Mouse (Mus musculus) adrenal gland (tissue): ENCODE measurements at regions not wholly inside any gene's neighbourhood (a gene's known extent, or its start where the extent isn't known, plus 50 kb on each side); places are given as distances from the start of the nearest gene placed in this dataset.

Experiments used
- intact Hi-C: fragments of 180-260 bp; cut with DNase I; formaldehyde crosslinking; loops from one replicate; pipeline ENCODE4 v1.15.1; 2025

DNA sequence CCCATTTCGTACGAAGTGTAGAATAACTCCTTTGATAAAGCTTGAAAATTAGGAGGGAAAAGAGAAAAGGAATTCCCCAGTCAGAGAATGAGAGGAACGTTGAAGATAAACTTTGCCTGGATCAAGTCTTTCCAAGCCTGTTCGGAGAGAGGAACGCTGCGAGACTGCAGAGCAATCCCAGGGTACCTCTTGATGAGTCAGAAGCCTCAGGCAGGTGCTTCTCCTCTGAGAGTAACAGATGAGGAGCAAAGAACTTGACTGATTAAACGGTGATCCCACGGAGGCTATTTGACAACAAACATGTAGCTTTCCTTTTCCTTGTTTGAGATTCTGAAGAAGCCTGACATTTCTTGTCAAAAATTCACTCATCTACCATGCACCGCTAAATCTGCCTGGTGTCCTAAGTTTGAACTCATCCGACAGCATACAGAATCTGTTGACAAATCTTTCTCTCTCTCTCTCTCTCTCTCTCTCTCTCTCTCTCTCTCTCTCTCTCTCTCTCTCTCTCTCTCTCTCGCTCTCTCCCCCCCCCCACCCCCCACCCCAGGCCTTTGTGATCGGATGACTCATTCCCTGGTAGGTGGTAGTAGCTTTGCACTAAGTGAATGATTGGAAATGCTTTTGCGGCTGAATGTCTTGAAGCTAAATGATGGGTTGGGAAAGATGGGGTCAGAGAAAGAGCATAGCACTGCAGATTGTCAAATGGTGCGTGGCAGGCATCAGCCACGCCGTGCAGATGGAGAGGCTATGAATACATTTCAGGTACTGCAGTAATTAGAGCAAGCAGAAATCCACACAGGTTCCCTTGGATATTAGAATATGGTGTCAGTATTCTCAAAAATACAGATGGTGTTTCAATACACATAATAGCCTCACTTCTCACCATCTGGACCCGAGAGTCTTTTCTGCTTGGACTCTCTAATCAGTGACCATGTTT lies 496.1 kb upstream of the Atp2b1 start:
- intact Hi-C loops: no loop called here

DNA sequence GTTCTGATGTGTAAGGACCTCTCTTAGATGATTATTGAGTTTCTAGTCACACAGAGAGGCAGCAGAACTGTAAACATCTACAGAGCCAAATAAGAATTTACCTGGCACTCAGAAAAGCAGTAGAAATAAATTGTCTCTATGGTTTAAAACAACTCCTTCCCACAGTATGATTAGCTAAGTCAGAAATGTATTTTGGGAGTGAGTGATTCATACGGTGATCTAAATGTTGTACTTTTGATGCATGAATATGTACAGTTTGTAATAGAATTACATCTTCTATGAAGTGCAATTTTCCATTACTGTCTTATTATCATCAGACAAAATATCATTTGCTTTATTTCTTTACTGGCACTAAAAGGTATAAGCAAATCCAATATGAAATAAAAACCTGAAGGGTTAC lies 489.8 kb upstream of the Atp2b1 start:
- intact Hi-C loops: no loop called here

DNA sequence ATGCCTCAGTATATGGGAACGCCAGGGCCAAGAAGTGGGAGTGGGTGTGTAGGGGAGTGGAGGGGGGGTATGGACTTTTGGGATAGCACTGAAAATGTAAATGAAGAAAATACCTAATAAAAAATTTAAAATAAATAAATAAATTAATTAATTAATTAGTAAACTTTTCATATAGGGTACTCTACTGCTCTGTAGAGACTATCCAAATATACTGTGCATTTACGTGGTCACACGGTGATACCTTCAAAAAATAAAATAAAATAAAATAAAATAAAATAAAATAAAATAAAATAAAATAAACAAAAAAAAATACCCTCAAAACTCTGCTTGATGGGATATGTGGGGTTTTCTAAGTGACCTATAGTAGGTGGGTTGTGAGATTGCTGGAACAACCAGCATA lies 479.2 kb upstream of the Atp2b1 start:
- intact Hi-C loops: no loop called here

DNA sequence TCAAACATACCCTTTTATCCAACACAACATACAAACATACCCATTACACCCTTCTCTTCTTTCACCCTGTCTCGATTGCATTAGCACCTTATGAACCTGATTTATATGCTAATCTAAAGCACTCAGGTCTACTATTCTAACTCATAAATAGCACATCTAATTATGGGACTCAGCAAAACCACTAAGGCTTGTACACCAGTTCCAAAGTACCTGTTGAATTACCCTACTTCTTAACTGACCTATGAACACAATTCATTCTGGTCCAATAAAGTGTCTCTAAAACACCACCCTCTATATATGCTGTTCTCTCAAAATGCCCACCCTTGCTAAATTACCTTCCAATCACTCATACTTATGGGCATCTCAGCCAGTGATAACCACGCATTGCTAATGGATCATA lies 452.7 kb upstream of the Atp2b1 start:
- intact Hi-C loops: no loop called here

DNA sequence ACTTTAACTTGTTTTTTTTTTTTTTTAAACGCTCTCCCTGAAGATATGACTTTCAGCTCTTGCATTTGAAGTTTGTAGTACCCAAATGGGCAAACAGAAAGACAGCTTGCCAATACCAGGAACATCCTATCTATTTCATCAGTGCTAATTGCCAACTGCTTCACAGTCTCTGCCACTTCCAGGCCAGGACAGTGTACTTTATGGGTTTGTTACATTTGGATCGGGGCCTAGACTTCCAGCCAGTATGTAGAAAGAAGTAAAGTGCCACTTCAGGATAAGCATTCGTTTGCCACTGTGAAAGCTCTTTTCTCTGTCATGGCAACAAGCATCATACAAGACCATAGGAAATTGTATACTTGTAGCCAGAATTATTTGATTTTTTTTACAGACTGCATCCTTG lies 439.6 kb upstream of the Atp2b1 start:
- intact Hi-C loops: no loop called here

DNA sequence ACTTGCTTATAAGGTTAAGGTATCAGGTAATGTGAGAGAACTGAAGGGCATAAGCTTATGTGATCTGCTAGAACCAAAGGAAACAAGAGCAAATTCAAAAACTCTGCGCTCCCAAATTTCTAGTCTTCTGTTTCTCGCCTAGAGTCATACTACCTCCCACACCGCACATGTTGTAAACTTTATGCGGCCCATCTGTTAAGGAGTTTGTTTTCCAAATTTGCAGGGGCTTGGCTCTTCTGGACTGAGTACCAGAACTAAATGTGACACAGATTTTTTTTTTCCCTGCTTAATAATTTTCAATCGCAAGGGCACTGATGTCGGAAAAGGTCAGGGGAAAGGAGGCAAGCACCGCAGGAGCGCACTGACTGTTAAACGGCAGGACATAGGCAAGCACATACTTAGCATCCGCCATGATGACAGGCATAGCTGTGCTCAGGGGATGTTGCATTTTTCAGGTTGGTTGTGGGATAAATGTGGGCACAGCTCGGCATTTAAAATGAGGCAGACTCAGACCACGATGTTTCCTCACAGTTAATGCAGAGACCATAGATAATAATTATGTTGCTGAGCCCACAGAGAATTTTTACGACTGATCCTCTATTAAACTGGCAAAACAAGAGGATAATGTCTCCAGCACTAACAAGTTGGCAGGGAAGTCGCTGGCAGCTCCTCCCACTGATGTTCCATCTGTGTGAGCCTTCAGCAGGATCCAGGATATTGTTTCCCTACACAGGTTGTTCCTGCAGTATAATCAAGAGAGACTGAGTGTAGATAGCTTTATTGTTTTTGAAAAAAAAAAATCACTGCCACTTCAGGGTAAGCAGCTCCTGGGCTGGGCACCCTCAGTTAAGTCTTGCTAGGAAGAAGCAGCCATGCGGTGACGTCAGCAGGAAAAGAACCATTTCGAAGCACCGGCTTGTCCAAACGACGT lies 428.2 kb upstream of the Atp2b1 start:
- intact Hi-C loops: no loop called here

DNA sequence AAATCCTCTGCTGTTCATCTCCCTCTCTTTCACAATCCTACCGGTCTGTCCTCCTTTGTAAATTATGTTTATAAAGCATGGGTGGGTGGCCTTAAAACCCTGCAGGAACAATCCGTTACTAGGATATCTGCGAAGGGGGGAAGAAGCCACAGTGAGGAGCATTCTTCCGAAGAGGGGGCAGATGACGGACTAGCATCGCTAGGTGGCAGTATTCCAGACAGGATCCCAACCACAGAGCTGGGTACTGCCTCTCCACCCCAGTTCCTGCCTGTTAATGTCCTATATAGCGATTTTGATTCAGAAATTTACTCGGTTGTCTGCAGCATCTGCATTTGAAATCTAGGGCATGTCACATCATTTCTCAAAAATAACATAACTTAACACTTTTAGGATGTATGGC lies 419.9 kb upstream of the Atp2b1 start:
- intact Hi-C loops: loop anchor here (2.0 to 10.0 kb wide), 4 partner anchors 130 to 590 kb away; partner anchors contain the start of gene Atp2b1

DNA sequence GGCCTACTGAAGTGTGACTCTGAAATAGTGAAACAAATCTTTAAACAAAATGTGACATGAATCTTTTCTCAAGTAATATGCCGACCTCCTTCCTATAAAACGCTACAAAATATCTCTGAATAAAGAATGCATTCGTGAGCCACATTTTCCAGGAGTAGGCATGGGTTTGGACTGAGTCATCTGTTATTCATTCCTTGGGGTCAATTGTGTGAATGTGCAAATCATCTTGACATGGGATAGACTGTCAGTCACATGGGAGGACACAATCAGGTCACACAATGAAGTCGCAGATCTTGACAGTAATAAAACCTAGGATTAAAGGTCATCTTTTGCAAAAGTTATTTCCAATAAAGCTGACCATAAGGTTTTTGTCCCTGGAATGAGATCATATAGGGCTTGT lies 418.0 kb upstream of the Atp2b1 start:
- intact Hi-C loops: loop anchor here (10.0 kb wide), 3 partner anchors 129 to 499 kb away; partner anchors contain the start of gene Atp2b1

DNA sequence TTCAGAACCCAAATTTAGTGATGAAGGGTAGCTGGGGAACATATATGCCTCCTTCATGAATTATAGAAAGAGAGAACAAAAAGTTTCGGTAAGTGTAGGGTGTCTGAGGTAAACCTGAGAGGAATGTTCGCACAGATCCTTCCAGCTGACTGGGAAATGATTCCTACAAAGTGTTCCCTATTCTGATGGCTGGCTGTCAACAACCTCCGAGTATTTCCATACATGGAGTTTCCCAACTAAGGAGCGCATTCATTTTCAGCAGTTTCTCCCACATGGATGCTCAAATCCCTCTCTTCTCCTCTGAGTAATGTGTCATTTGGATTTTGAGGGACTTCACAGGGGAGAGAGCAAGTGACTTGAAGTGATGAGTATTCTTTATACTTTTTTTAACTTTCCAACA lies 413.9 kb upstream of the Atp2b1 start:
- intact Hi-C loops: no loop called here

DNA sequence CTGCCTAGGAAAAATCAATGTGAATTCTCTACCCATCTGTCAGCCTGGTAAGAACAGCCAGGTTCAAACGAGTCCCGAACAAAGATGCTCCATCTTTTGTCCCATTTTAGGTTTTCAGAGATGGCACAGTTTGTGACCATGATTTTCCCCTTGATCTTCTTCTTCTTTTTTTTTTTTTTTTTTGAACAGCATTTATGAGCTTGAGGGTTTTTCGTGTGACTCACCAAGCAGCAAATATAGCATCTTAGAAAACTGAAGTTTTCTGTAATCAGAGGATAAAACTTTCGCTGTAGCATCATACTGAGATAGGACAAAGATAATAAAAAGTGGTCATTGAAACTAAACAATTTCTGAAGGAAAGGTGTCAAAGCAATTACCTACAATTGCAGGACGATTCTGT lies 412.6 kb upstream of the Atp2b1 start:
- intact Hi-C loops: no loop called here

DNA sequence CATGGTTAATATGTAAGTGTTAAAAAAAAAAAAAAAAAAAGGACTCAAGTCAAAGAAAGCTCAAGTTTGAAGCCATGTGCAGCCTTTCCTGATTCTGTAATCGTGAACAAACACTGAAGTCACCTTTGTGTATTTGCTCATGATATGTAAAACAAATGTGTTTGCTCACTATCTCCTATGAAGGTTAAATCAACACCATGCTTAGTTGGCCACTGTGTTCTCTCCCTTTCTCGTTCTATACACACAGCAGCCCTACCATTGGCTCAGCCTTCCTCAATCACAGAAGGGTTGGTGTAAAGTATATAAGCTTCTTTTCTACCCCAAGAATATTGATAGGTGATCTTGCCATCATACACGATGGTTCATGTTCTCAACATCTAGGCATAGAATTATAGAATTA lies 409.7 kb upstream of the Atp2b1 start:
- intact Hi-C loops: no loop called here

DNA sequence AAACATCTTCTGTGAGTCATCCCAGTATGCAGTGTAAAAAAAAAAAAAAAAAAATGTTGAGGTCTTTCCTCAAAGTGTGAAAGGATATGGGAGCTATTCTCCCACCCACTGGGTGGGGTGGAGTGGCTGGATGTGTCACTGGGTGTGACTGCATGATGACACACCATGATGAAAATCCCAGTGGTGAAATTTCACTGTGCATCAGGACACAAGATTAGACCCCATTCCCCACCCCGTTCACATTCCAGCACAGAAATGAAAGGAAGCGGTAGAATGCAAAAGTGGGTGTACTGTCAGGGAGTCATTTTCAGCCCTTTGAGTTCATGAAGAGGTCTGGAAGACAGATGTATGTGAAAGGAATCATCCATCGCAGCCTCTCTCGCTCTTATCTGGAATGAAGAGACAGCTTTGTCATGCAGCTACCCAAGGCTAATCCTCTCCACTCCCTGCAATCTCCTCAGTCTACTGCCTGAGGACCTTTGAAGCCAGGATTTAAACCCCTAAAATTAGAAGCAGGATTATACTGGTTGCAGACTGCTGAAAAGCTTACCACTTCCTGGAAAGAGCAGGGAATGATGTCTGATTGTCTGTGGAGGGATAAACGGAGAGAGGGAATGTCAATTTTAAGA lies 405.6 kb upstream of the Atp2b1 start:
- intact Hi-C loops: no loop called here

DNA sequence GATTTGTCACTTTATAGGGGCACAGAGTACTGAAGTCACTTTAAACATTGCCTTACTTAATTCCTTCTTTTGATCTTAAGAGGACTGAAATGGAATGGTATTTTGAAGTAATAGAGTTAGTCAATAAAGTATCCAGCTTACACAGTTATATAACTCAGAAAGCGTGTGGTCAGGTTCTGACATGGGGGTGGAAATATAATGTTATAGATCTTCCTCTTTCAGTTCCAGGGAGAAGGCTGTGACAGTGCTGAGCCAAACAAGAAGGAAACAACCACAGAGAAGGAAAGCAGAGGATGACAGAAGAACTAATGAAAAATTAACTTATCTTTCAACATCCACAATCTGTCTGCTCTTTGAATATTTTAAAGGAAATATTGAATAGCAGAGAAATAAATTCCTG lies 399.4 kb upstream of the Atp2b1 start:
- intact Hi-C loops: no loop called here

DNA sequence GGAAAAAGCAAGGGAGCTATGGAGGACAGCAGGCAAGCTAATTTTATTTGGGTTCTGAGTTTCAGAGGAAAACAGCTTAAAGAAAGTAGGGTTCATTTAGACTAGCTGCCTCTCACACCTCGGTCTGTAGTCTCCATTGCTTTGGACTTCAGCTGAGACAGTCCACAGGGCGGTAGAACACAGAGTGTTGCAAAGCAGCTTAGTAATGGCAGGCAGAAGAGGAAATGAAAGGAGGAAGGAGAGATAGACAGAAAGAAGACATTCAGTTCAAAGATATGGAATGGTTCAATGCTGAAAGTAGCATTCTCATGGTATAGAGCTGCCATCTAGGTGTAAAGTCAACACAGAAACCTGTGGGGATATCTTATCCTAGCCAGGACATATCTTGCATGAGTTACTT lies 396.6 kb upstream of the Atp2b1 start:
- intact Hi-C loops: no loop called here

DNA sequence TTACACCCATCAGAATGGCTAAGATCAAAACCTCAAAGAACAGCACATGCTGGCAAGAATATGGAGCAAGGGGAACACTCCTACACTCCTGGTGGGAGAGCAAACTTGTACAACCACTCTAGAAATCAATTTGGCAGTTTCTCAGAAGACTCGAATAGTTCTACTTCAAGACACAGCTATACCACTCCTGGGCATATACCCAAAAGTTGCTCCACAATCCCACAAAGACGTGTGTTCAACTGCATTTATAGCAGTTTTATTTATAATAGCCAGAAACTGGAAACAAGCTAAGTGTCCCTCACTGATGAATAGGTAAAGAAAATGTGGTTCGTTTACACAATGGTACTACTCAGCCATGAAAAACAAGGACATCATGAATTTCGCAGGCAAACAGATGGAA lies 384.6 kb upstream of the Atp2b1 start:
- intact Hi-C loops: no loop called here

DNA sequence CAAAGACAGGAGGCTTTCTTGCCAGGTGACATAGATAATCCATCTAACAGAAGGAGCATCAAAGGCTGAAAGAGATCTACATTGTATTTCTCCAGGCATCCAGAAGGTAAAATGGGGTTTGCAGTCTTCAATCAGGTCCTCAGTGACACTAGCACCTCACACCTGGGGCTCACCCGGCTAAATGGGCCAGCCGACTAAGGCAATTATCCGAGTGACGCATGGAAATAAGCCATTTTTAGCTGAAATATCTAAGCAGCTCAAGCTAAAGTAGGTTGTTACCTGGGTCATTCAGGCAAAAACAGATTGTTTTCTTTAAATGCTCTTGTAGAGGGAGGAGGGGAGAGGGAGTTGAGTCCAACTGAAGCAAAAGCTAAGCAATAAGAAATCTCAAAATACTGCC lies 382.8 kb upstream of the Atp2b1 start:
- intact Hi-C loops: no loop called here

DNA sequence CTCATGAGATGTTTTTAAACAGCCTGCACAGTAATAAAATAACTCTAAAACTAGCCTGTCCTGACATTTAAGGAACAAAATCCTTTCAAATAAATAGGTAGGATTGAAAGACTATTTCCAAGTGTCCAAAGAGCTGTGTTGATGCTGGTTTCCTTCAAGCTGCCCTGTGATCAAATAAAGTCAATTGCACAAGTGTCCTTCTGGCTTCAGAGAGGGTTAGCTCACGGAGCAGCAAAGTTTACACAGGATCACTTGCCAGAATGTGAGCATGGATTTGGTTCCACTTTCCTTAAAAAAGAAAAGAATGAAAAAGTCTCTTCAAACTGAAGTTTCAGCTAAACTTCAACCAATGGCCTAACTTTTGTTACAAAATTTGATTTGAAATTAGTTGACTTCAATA lies 375.5 kb upstream of the Atp2b1 start:
- intact Hi-C loops: no loop called here

DNA sequence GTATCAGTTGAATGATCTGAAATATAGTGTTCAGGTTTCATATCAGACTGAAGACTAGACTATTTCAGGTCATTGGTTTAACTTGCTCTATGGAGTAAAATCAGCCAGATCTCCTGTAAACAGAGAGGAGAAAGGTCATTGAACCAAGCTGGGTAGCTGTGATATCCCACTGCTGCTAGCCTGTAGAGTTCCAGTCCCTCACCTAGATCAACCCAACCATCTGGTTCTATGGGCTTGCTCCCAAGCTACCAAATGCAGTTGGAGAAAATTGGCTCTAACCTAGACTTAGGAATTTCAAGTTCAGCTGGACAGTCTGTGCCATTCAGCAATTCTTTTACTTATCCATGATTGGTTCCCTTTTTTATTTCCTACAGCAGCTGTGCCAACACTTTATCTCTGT lies 373.1 kb upstream of the Atp2b1 start:
- intact Hi-C loops: no loop called here

DNA sequence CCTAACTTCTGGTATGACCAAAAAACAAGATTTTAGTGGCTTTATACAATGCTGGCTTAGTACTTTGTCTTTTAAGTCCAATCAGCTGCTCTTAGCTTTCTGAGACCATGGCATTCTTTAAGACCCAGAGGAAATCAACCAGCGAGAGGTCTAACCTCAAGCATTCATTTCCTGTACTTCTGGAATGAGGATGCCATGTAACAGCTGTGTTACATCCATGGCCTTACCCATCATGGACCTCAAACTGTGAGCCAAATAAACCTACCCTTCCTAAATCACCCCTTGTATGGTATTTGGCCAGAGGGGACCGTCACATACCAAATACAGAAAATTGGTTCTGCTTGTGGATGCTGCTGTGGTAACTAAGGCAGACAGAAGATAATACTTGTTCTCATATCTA lies 372.1 kb upstream of the Atp2b1 start:
- intact Hi-C loops: no loop called here

DNA sequence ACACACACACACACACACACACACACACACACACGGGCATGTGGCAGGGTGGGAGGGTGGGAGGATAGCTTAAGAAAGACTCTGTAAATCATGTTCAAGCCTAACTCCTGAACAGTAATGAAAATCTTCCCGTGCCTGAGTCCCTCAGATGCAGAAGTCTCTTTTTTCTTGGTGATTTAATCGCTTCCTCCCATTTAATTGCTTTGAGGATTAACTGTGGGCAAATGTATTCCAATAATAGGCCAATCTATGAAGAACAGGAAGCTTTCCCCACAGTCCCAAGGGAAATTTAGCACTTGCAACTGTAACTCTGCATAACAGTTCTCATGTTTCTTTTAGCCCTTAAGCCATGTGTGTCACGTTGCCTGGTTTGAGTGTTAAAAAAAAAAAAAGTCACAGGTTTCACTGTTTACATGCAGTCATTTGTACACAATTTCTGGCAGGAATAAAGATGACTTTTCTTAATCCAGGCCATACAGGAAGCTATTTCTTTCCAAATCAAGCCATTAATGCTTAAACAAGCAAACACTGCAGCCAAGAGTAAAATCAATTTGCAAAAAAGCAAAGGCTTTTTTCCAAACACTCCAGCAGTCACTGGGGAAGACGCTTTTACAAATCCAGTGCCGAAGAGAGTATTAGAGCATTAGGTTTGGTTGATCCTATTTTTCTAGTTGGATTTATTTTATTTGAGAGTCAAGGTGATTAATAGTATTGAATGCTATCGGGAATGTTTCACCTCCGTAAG lies 370.8 kb upstream of the Atp2b1 start:
- intact Hi-C loops: no loop called here

DNA sequence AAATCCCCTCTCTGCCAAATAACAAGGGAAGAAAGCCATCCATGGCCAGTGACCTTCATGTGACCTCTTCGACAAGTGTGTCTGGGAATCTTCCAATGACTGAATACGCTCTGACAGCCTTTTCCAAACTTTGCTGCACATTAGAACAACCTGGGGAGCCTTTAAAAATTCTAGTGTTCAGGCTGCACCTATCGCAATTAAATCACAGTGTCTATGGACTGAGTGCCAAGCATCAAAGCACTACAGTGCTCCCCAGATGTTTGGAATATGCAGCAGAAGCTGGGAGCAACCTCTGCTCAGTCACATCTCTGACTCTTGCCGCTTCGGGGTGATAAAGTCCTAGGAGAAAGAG lies 370.2 kb upstream of the Atp2b1 start:
- intact Hi-C loops: no loop called here
